ENCODE assay signal across 22 mouse cellular contexts in the genomic region with DNA sequence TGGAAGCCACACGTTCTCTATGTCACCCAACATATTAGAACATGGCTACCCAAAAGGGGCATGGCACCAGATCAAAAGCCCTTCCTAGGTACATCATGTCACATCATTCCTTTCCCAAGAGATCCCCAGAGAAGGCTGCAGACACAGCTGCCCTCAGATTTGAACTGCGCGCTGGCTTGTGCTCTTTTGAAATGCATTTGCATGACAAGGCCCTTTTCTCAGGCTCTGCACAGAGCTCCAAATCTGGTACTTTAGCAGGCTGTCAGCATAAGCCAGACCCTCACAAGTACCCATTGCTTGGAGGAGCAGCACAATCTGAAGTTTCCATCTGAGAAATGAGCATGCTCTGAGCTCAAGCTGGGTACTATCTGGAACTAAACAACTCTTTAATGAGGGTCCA.
A peak's percentile ranks its signal among the peaks of the same experiment; 100 is the strongest.
DNase-seq lines count a peak whose midpoint lies in the region; ATAC-seq and TF ChIP-seq lines count a peak whose summit lies in the region.
"Had no signal": no experiment of that assay in that cellular context is flagged by ENCODE, and none has a peak within 500 bp of the region (broad histone marks: within the 10 kb centered on the region; RNA-seq: fewer than 3 reads in every experiment).

No protein-coding gene starts in this region.

- no peak for ATAC-seq in midbrain, embryonic 13.5 days
- ATAC-seq in neural tube, embryonic 11.5 days (ENCODE audit: insufficient read depth, low FRiP score, low TSS enrichment): peak; percentile 26; the same call in 1 of the 2 replicates
- no peak for ATAC-seq in neural tube, embryonic 15.5 days (ENCODE audit: low FRiP score)
- ATAC-seq: CD4-positive, CD25-positive, alpha-beta regulatory T cell, adult 4 months; forebrain, embryonic 13.5 days; forebrain, postnatal 0 days; inflammation-experienced regulatory T-cells, adult 6 months had no signal

- H3K4me3 ChIP-seq in midbrain, embryonic 10.5 days: no peak overlapping the region
- H3K4me3 ChIP-seq in midbrain, embryonic 13.5 days (replicated peaks): no peak overlapping the region
- no peak overlapping the region for H3K4me3 ChIP-seq in neural tube, embryonic 11.5 days (ENCODE audit: low read depth, low read length)
- H3K4me3 ChIP-seq in neural tube, embryonic 15.5 days (replicated peaks): no peak overlapping the region
- no peak overlapping the region for H3K4me3 ChIP-seq in cerebellum, adult 2 months (replicated peaks; ENCODE audit: insufficient read depth, low read depth, low read length)
- H3K4me3 ChIP-seq: embryonic facial prominence, embryonic 12.5 days; forebrain, embryonic 13.5 days; gastrocnemius, adult 2 months; heart, embryonic 12.5 days; hindbrain, embryonic 10.5 days; hindbrain, embryonic 15.5 days had no signal

- peak; percentile 12 for DNase-seq in embryo, embryonic 10.5 days (ENCODE audit: low spot score)
- no peak for DNase-seq in embryo, embryonic 9.5 days (ENCODE audit: extremely low spot score)
- peak; percentile 19 for DNase-seq in midbrain, embryonic 10.5 days (ENCODE audit: low spot score)
- DNase-seq in neural tube, embryonic 11.5 days (ENCODE audit: low spot score): no peak
- no peak for DNase-seq in cerebellum, adult 2 months
- DNase-seq: adrenal gland, adult 2 months; adrenal gland, postnatal 25 days; B cell, adult 2 months; cerebellum, adult 8-10 months; cerebellum, postnatal 14 days; forebrain, postnatal 0 days; gastrocnemius, adult 2 months; gastrocnemius, postnatal 25 days had no signal

- peaks cover 14% of the 10 kb centered on the region for H3K4me1 ChIP-seq in midbrain, embryonic 10.5 days
- peaks cover 5% of the 10 kb centered on the region; the same call in 1 of the 2 replicates for H3K4me1 ChIP-seq in midbrain, embryonic 13.5 days (replicated peaks)
- H3K4me1 ChIP-seq in neural tube, embryonic 11.5 days (ENCODE audit: control insufficient read depth, insufficient read depth, low read length): no peaks in the 10 kb centered on the region; the same call in 1 of the 2 replicates
- peaks cover 7% of the 10 kb centered on the region for H3K4me1 ChIP-seq in neural tube, embryonic 15.5 days
- peaks cover 5% of the 10 kb centered on the region for H3K4me1 ChIP-seq in cerebellum, adult 2 months (ENCODE audit: control insufficient read depth, insufficient read depth, low read length)
- H3K4me1 ChIP-seq: embryonic facial prominence, embryonic 12.5 days had no signal

- no peaks in the 10 kb centered on the region for H3K27me3 ChIP-seq in midbrain, embryonic 10.5 days (ENCODE audit: low read depth, poor library complexity, severe bottlenecking)
- no peaks in the 10 kb centered on the region for H3K27me3 ChIP-seq in midbrain, embryonic 13.5 days
- no peaks in the 10 kb centered on the region for H3K27me3 ChIP-seq in neural tube, embryonic 11.5 days (ENCODE audit: control insufficient read depth, insufficient read depth, low read length)
- no peaks in the 10 kb centered on the region for H3K27me3 ChIP-seq in neural tube, embryonic 15.5 days (replicated peaks)
- H3K27me3 ChIP-seq in cerebellum, adult 2 months (ENCODE audit: control insufficient read depth, insufficient read depth, low read length): no peaks in the 10 kb centered on the region
- H3K27me3 ChIP-seq: embryonic facial prominence, embryonic 12.5 days; forebrain, embryonic 13.5 days; heart, embryonic 12.5 days; hindbrain, embryonic 15.5 days had no signal

- no peaks in the 10 kb centered on the region for H3K36me3 ChIP-seq in midbrain, embryonic 10.5 days
- H3K36me3 ChIP-seq in midbrain, embryonic 13.5 days: no peaks in the 10 kb centered on the region; the same call in 1 of the 2 replicates
- H3K36me3 ChIP-seq in neural tube, embryonic 11.5 days (ENCODE audit: control insufficient read depth, insufficient read depth, low read length): no peaks in the 10 kb centered on the region
- no peaks in the 10 kb centered on the region for H3K36me3 ChIP-seq in neural tube, embryonic 15.5 days
- H3K36me3 ChIP-seq: embryonic facial prominence, embryonic 12.5 days; hindbrain, embryonic 10.5 days; hindbrain, embryonic 15.5 days had no signal

- H3K4me2 ChIP-seq in midbrain, embryonic 13.5 days (replicated peaks): no peak overlapping the region
- no peak overlapping the region for H3K4me2 ChIP-seq in neural tube, embryonic 11.5 days (ENCODE audit: low read depth)
- no peak overlapping the region for H3K4me2 ChIP-seq in neural tube, embryonic 15.5 days
- H3K4me2 ChIP-seq: embryonic facial prominence, embryonic 12.5 days; forebrain, embryonic 13.5 days; heart, embryonic 12.5 days; hindbrain, embryonic 15.5 days had no signal

- H3K27ac ChIP-seq in midbrain, embryonic 10.5 days (replicated peaks): 0 out of 2 replicates have a peak overlapping the region, but pooled peaks have one; percentile 38
- no peak overlapping the region for H3K27ac ChIP-seq in midbrain, embryonic 13.5 days
- no peak overlapping the region for H3K27ac ChIP-seq in neural tube, embryonic 11.5 days (ENCODE audit: low read depth, low read length)
- no peak overlapping the region for H3K27ac ChIP-seq in neural tube, embryonic 15.5 days (replicated peaks)
- no peak overlapping the region for H3K27ac ChIP-seq in cerebellum, adult 2 months (ENCODE audit: insufficient read depth, low read length)
- H3K27ac ChIP-seq: embryonic facial prominence, embryonic 12.5 days; forebrain, embryonic 13.5 days; gastrocnemius, adult 2 months; hindbrain, embryonic 10.5 days; hindbrain, embryonic 15.5 days had no signal

- WGBS in midbrain, embryonic 10.5 days: 49% methylated on average over 3 of the region's 3 CpGs
- WGBS in midbrain, embryonic 13.5 days: 28% methylated on average over 3 of the region's 3 CpGs
- WGBS in neural tube, embryonic 11.5 days: 78% methylated on average over 3 of the region's 3 CpGs
- WGBS in neural tube, embryonic 15.5 days: 35% methylated on average over 3 of the region's 3 CpGs
- WGBS in cerebellum, adult 2 months: 96% methylated on average over 3 of the region's 3 CpGs

- no peak for TF ChIP-seq POLR2A in cerebellum, adult 2 months (IDR thresholded peaks at IDR 0.05; ENCODE audit: borderline replicate concordance, insufficient read depth, low read length)

- TF ChIP-seq CTCF in cerebellum, adult 2 months (IDR thresholded peaks at IDR 0.05; ENCODE audit: borderline replicate concordance, insufficient read depth, low read depth, low read length): no peak

- no peaks in the 10 kb centered on the region for H3K9me3 ChIP-seq in midbrain, embryonic 10.5 days (replicated peaks)
- no peaks in the 10 kb centered on the region for H3K9me3 ChIP-seq in midbrain, embryonic 13.5 days
- no peaks in the 10 kb centered on the region for H3K9me3 ChIP-seq in neural tube, embryonic 11.5 days (ENCODE audit: control insufficient read depth, low read length)
- no peaks in the 10 kb centered on the region for H3K9me3 ChIP-seq in neural tube, embryonic 15.5 days (replicated peaks)
- H3K9me3 ChIP-seq: embryonic facial prominence, embryonic 12.5 days; forebrain, embryonic 13.5 days; heart, embryonic 12.5 days; hindbrain, embryonic 10.5 days; hindbrain, embryonic 15.5 days had no signal

- H3K9ac ChIP-seq in midbrain, embryonic 13.5 days (replicated peaks): no peak overlapping the region
- H3K9ac ChIP-seq in neural tube, embryonic 11.5 days (ENCODE audit: low read length): no peak overlapping the region
- H3K9ac ChIP-seq in neural tube, embryonic 15.5 days (replicated peaks): no peak overlapping the region
- H3K9ac ChIP-seq: embryonic facial prominence, embryonic 12.5 days; forebrain, embryonic 13.5 days; forebrain, postnatal 0 days; heart, embryonic 12.5 days; hindbrain, embryonic 15.5 days had no signal

Comparison
In these comparisons a context has a peak if more than half of its experiments do, and no peak if none do; other contexts are left out.
1. DNase-seq: peak in embryo, embryonic 10.5 days (single experiment) and midbrain, embryonic 10.5 days (single experiment); none in embryo, embryonic 9.5 days (single experiment), neural tube, embryonic 11.5 days (single experiment) and cerebellum, adult 2 months (0 of 2).